Mouse (Mus musculus): Measurements from ENCODE around the gene Pgrmc2.

GRCm38 (mm10) chr3:41061831-41062565 is 20.8 kb downstream of the Pgrmc2 start:
- no peak for TF ChIP-seq HCFC1 (IDR thresholded peaks at IDR 0.05; ENCODE audit: borderline replicate concordance, insufficient read depth, low read length)
- no peak for TF ChIP-seq ZC3H11A (IDR thresholded peaks at IDR 0.05; ENCODE audit: borderline replicate concordance, low read depth, low read length)
- no peak for TF ChIP-seq ZNF384 (IDR thresholded peaks at IDR 0.05; ENCODE audit: low read depth, low read length)
- TF ChIP-seq CHD2 (IDR thresholded peaks at IDR 0.05; ENCODE audit: low read depth, low read length), result no peak
- no peak for TF ChIP-seq MAFK (IDR thresholded peaks at IDR 0.05; ENCODE audit: insufficient read depth, low read depth, low read length)
